Mouse (Mus musculus): ENCODE results near the gene Agpat4. TPM values are rescaled to one million over a fixed set of nuclear protein-coding genes. Genes with fewer than 3 reads are reported as not detected.

Agpat4 gene
- polyA plus RNA-seq, 1 experiment from 2014 or later: 5.8 TPM

- TF ChIP-seq CTCF (IDR thresholded peaks at IDR 0.05; ENCODE audit: low read depth): no peak
- no peak for ATAC-seq
- 93% methylated on average over 13 of the region's 13 CpGs for WGBS
These were observed 42.7 kb downstream of the Agpat4 start for GRCm38 (mm10) chr17:12160984-12161764.

DNA sequence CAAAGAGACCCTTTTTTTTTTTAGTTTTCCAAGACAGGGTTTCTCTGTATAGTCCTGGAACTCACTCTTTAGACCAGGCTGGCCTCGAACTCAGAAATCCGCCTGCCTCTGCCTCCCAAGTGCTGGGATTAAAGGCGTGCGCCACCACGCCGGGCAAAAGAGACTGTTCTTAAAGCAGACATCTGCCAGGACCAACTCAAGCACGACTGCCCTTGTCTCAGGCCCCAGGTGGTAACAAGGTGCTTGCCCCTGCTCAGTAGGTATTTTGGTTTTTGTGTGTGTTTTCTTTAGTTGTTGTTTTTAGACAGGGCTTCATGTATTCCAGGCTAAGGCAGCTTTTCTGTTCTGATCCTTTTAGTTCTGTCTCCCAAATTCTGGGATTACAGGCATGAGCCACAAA lies 43.4 kb downstream of the Agpat4 start:
- Histone ChIP-seq H3K9me3 (ENCODE audit: control insufficient read depth) (no peaks in the 10 kb centered on the region), H3K9ac (ENCODE audit: low read depth, low read length) (no peak overlapping the region), H3K36me3 (ENCODE audit: control insufficient read depth, insufficient read depth) (no peaks in the 10 kb centered on the region), H3K27me3 (replicated peaks; ENCODE audit: control insufficient read depth, insufficient read depth, low read length) (no peaks in the 10 kb centered on the region), H3K4me3 (ENCODE audit: low read depth, low read length) (no peak overlapping the region), H3K4me2 (replicated peaks; ENCODE audit: low read depth) (no peak overlapping the region), H3K27ac (ENCODE audit: low read depth, low read length) (no peak overlapping the region), H3K4me1 (replicated peaks; ENCODE audit: control insufficient read depth, insufficient read depth, low read length) (no peaks in the 10 kb centered on the region)
- no peak for TF ChIP-seq CTCF (IDR thresholded peaks at IDR 0.05; ENCODE audit: low read depth)
- 95% methylated on average over 7 of the region's 7 CpGs for WGBS
- ATAC-seq: no peak

More at GRCm38 (mm10) chr17:12160984-12161764, 42.7 kb downstream of the Agpat4 start:
- Histone ChIP-seq H3K36me3 (ENCODE audit: control insufficient read depth, insufficient read depth) (no peaks in the 10 kb centered on the region), H3K9me3 (ENCODE audit: control insufficient read depth) (no peaks in the 10 kb centered on the region), H3K27me3 (replicated peaks; ENCODE audit: control insufficient read depth, insufficient read depth, low read length) (no peaks in the 10 kb centered on the region), H3K4me1 (replicated peaks; ENCODE audit: control insufficient read depth, insufficient read depth, low read length) (no peaks in the 10 kb centered on the region), H3K27ac (ENCODE audit: low read depth, low read length) (no peak overlapping the region), H3K4me2 (replicated peaks; ENCODE audit: low read depth) (no peak overlapping the region), H3K4me3 (ENCODE audit: low read depth, low read length) (no peak overlapping the region), H3K9ac (ENCODE audit: low read depth, low read length) (no peak overlapping the region)

DNA sequence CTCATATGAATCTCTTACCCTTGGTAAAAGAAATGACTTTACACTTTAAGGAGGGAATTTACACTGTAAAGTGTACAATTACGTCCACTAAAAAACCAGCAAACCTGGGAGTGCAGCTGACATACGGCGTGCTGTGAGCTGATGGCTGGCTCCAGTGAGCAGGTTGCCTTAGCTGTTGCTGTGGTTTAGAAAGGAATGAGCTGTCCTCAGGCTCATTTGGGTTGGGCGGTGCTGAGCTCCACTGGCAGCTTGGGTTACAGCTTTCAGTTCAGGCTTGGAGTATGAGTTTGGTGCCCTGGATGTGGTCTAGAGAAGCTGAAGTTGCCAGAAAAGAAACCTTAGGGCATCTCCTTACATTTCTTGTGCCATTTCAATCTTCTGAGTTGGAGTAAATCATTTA lies 44.3 kb downstream of the Agpat4 start:
- no peak overlapping the region for H3K9ac ChIP-seq (ENCODE audit: low read depth, low read length)
- H3K27ac ChIP-seq (ENCODE audit: low read depth, low read length): no peak overlapping the region
- H3K36me3 ChIP-seq (ENCODE audit: control insufficient read depth, insufficient read depth): no peaks in the 10 kb centered on the region
- H3K9me3 ChIP-seq (ENCODE audit: control insufficient read depth): no peaks in the 10 kb centered on the region
- H3K4me3 ChIP-seq (ENCODE audit: low read depth, low read length): no peak overlapping the region
- no peaks in the 10 kb centered on the region for H3K27me3 ChIP-seq (replicated peaks; ENCODE audit: control insufficient read depth, insufficient read depth, low read length)
- H3K4me2 ChIP-seq (replicated peaks; ENCODE audit: low read depth): no peak overlapping the region
- H3K4me1 ChIP-seq (replicated peaks; ENCODE audit: control insufficient read depth, insufficient read depth, low read length): no peaks in the 10 kb centered on the region
- 86% methylated on average over 4 of the region's 4 CpGs for WGBS
- no peak for ATAC-seq
- no peak for TF ChIP-seq CTCF (IDR thresholded peaks at IDR 0.05; ENCODE audit: low read depth)

DNA sequence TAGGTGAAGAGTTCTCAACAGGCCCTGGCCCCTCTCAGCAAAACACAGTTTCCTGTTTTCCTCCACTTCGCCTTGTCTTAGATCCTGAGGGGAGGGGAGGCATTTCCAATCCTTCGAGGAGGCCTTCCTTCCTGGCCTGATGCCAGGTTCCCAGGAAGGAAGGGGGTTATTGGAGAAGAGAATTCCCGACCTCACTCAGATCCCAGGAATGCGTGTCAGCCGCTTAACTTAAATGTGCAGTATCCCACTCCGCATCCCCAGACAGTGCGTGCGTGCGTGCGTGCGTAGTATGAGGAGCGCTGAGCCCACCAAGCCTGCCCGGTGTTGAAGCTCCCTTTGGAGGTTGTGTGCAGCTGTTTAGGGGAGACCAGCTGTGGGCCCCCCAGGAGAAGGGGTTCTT lies 44.9 kb downstream of the Agpat4 start:
- H3K36me3 ChIP-seq (ENCODE audit: control insufficient read depth, insufficient read depth): no peaks in the 10 kb centered on the region
- no peaks in the 10 kb centered on the region for H3K9me3 ChIP-seq (ENCODE audit: control insufficient read depth)
- no peak for TF ChIP-seq CTCF (IDR thresholded peaks at IDR 0.05; ENCODE audit: low read depth)
- WGBS: 68% methylated on average over 13 of the region's 13 CpGs
- no peak overlapping the region for H3K4me3 ChIP-seq (ENCODE audit: low read depth, low read length)
- H3K27me3 ChIP-seq (replicated peaks; ENCODE audit: control insufficient read depth, insufficient read depth, low read length): no peaks in the 10 kb centered on the region
- H3K9ac ChIP-seq (ENCODE audit: low read depth, low read length): no peak overlapping the region
- no peak for ATAC-seq
- no peaks in the 10 kb centered on the region for H3K4me1 ChIP-seq (replicated peaks; ENCODE audit: control insufficient read depth, insufficient read depth, low read length)
- H3K27ac ChIP-seq (ENCODE audit: low read depth, low read length): no peak overlapping the region
- no peak overlapping the region for H3K4me2 ChIP-seq (replicated peaks; ENCODE audit: low read depth)

DNA sequence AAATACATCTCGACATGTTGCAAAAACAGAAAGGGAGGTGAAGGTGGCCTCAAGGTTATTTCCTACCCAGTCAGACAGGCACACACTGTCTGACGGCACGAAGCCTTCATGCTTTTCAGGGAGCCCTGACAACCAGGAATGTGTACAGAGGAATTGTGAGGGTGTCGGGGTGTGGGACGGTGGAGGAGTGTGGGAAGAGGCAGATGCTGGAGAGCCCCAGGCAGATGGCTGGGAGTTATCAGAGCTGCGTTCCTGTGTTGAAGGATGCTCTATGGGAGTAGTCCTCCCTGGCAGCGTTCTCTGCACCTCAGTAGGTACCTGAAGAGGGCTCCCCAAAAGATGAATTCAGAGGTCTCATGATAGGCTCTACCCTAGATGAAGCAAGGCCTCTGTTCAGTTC lies 45.4 kb downstream of the Agpat4 start:
- Histone ChIP-seq H3K36me3 (ENCODE audit: control insufficient read depth, insufficient read depth) (no peaks in the 10 kb centered on the region), H3K4me1 (replicated peaks; ENCODE audit: control insufficient read depth, insufficient read depth, low read length) (no peaks in the 10 kb centered on the region), H3K27me3 (replicated peaks; ENCODE audit: control insufficient read depth, insufficient read depth, low read length) (no peaks in the 10 kb centered on the region), H3K4me2 (replicated peaks; ENCODE audit: low read depth) (no peak overlapping the region), H3K9ac (ENCODE audit: low read depth, low read length) (no peak overlapping the region), H3K9me3 (ENCODE audit: control insufficient read depth) (no peaks in the 10 kb centered on the region), H3K27ac (ENCODE audit: low read depth, low read length) (no peak overlapping the region), H3K4me3 (ENCODE audit: low read depth, low read length) (no peak overlapping the region)
- no peak for ATAC-seq
- 87% methylated on average over 7 of the region's 7 CpGs for WGBS
- TF ChIP-seq CTCF (IDR thresholded peaks at IDR 0.05; ENCODE audit: low read depth): no peak

DNA sequence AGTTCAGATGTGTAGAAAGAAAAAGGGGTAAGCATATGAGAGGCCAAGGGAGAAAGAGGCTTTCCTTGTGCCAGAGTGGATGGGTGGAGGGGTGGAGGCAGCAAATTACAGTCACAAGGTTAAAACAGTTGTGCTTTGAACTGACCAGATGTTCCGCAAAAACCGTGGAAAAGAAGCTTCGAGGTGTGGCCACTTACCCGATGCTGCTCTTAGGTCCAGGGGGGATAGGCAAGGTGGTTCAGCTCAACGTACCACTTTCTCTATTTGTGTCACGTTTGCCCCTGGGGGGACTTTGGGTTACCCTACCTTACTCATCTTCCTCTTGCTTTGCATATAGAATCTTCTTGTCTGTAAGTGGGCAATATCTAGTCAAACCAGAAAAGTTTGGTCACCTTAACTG lies 46.0 kb downstream of the Agpat4 start:
- 92% methylated on average over 6 of the region's 6 CpGs for WGBS
- no peak overlapping the region for H3K27ac ChIP-seq (ENCODE audit: low read depth, low read length)

More for the DNA sequence above, 46.0 kb downstream of the Agpat4 start:
- Histone ChIP-seq H3K4me1 (replicated peaks; ENCODE audit: control insufficient read depth, insufficient read depth, low read length) (no peaks in the 10 kb centered on the region), H3K4me3 (ENCODE audit: low read depth, low read length) (no peak overlapping the region), H3K4me2 (replicated peaks; ENCODE audit: low read depth) (no peak overlapping the region), H3K36me3 (ENCODE audit: control insufficient read depth, insufficient read depth) (no peaks in the 10 kb centered on the region), H3K9me3 (ENCODE audit: control insufficient read depth) (no peaks in the 10 kb centered on the region), H3K9ac (ENCODE audit: low read depth, low read length) (no peak overlapping the region), H3K27me3 (replicated peaks; ENCODE audit: control insufficient read depth, insufficient read depth, low read length) (no peaks in the 10 kb centered on the region)
- no peak for TF ChIP-seq CTCF (IDR thresholded peaks at IDR 0.05; ENCODE audit: low read depth)
- no peak for ATAC-seq
